Mouse (Mus musculus): ENCODE measurements around the gene Fstl3.

- TF ChIP-seq EP300 (IDR thresholded peaks at IDR 0.05; ENCODE audit: low read depth) = no peak
- peak; percentile 87 for TF ChIP-seq CTCF (IDR thresholded peaks at IDR 0.05; ENCODE audit: low read depth)
These were observed 11.5 kb downstream of the Fstl3 start for GRCm38 (mm10) chr10:79788386-79789158.

Measured in heart, postnatal 0 days (tissue).